Mouse (Mus musculus): ENCODE data around the gene Pnpo. TPM values are rescaled to one million over a fixed set of nuclear protein-coding genes. Genes with fewer than 3 reads are reported as not detected.

Gene Pnpo
- polyA plus RNA-seq, 1 experiment: 57.0 TPM

GRCm38 (mm10) chr11:96982859-96983258 lies 39.1 kb upstream of the Pnpo start, which contains the start of gene Sp2:
Gene Sp2, minus strand, starts transcription at chr11:96982959.
- TF ChIP-seq CTCF (IDR thresholded peaks at IDR 0.05; ENCODE audit: extremely low read depth, insufficient read depth, insufficient read length, insufficient replicate concordance): no peak
- TF ChIP-seq POLR2A (IDR thresholded peaks at IDR 0.05; ENCODE audit: low read depth, low read length): no peak
- Histone ChIP-seq H3K4me3 (ENCODE audit: extremely low read depth, insufficient read depth, insufficient read length) (no peak within 1 kb of the TSS), H3K27ac (ENCODE audit: insufficient read depth, low read length) (no peak within 1 kb of the TSS), H3K27me3 (ENCODE audit: control insufficient read depth, insufficient read depth, low read length) (no peaks in the 10 kb centered on the region), H3K4me1 (ENCODE audit: control insufficient read depth, insufficient read depth, insufficient read length) (peaks cover 8% of the 10 kb centered on the region; the same call in 1 of the 2 replicates), H3K36me3 (ENCODE audit: control insufficient read depth, insufficient read depth, low read length) (no peaks in the 10 kb centered on the region)
- 81% methylated on average over 7 of the region's 7 CpGs for whole genome bisulfite sequencing
- DNase-seq (ENCODE audit: low read depth in 1 of 2, low spot score in 2 of 2): no peak

DNA sequence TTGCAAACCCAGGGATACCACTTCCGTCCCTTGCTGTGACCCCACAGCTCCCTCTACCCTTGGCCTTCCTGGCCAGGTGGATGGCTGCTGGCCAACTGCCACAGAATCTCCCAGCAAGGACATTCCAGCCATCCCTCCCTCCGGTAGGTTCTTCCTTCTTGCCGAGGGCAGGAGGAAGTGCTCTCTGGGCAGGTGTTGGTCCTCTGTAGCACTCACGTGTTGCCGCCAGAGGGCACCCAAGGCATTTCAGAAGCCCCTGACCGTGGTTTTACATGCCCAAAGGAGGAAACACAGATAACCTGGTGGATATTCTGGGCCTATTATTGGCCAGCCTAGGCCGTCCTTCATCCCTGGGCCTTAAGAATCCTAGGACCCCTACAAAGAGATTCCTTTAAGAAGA lies 38.6 kb upstream of the Pnpo start:
- TF ChIP-seq CTCF (IDR thresholded peaks at IDR 0.05; ENCODE audit: extremely low read depth, insufficient read depth, insufficient read length, insufficient replicate concordance): peak; percentile 93
- TF ChIP-seq POLR2A (IDR thresholded peaks at IDR 0.05; ENCODE audit: low read depth, low read length): no peak
- H3K4me1 ChIP-seq (ENCODE audit: control insufficient read depth, insufficient read depth, insufficient read length): peaks cover 4% of the 10 kb centered on the region; the same call in 1 of the 2 replicates
- no peak overlapping the region for H3K4me3 ChIP-seq (ENCODE audit: extremely low read depth, insufficient read depth, insufficient read length)
- no peak overlapping the region for H3K27ac ChIP-seq (ENCODE audit: insufficient read depth, low read length)
- no peaks in the 10 kb centered on the region for H3K27me3 ChIP-seq (ENCODE audit: control insufficient read depth, insufficient read depth, low read length)
- peak; percentile 73 to 84 for DNase-seq (ENCODE audit: low read depth in 1 of 2, low spot score in 2 of 2)
- no peaks in the 10 kb centered on the region for H3K36me3 ChIP-seq (ENCODE audit: control insufficient read depth, insufficient read depth, low read length)
- 3% methylated on average over 7 of the region's 7 CpGs for WGBS

DNA sequence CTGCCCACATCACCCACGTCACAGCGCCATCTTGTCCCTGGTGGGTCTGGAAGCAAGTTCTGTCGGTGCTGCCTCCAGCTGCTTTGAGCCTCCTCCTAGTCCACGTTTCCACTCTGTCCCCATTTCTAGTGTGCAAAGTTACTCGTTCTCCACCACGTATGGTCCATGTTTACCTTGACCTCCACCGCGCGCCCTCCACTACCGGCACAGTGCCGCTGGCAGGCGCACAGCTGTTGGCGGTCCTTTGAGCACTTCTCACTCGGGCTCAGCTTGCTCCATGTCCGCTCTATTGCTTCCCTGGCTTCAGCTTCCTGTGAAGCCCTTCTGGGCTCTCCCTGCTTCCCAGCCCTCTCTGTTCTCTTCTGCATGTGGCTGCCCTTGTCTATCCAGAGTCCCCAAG lies 37.7 kb upstream of the Pnpo start:
- no peak for DNase-seq (ENCODE audit: low read depth in 1 of 2, low spot score in 2 of 2)
- H3K27ac ChIP-seq (ENCODE audit: insufficient read depth, low read length): no peak overlapping the region
- H3K4me1 ChIP-seq (ENCODE audit: control insufficient read depth, insufficient read depth, insufficient read length): no peaks in the 10 kb centered on the region; the same call in 1 of the 2 replicates
- 91% methylated on average over 15 of the region's 15 CpGs for WGBS
- TF ChIP-seq CTCF (IDR thresholded peaks at IDR 0.05; ENCODE audit: extremely low read depth, insufficient read depth, insufficient read length, insufficient replicate concordance) (no peak), POLR2A (IDR thresholded peaks at IDR 0.05; ENCODE audit: low read depth, low read length) (no peak)
- no peaks in the 10 kb centered on the region for H3K36me3 ChIP-seq (ENCODE audit: control insufficient read depth, insufficient read depth, low read length)
- H3K4me3 ChIP-seq (ENCODE audit: extremely low read depth, insufficient read depth, insufficient read length): no peak overlapping the region
- H3K27me3 ChIP-seq (ENCODE audit: control insufficient read depth, insufficient read depth, low read length): no peaks in the 10 kb centered on the region

GRCm38 (mm10) chr11:96980021-96980420 lies 36.2 kb upstream of the Pnpo start:
- DNase-seq (ENCODE audit: low read depth in 1 of 2, low spot score in 2 of 2): no peak
- no peaks in the 10 kb centered on the region; the same call in 1 of the 2 replicates for H3K4me1 ChIP-seq (ENCODE audit: control insufficient read depth, insufficient read depth, insufficient read length)
- no peaks in the 10 kb centered on the region for H3K27me3 ChIP-seq (ENCODE audit: control insufficient read depth, insufficient read depth, low read length)
- no peak overlapping the region for H3K27ac ChIP-seq (ENCODE audit: insufficient read depth, low read length)
- no peaks in the 10 kb centered on the region for H3K36me3 ChIP-seq (ENCODE audit: control insufficient read depth, insufficient read depth, low read length)
- no peak overlapping the region for H3K4me3 ChIP-seq (ENCODE audit: extremely low read depth, insufficient read depth, insufficient read length)
- 89% methylated on average over 5 of the region's 5 CpGs for WGBS
- no peak for TF ChIP-seq POLR2A (IDR thresholded peaks at IDR 0.05; ENCODE audit: low read depth, low read length)
- no peak for TF ChIP-seq CTCF (IDR thresholded peaks at IDR 0.05; ENCODE audit: extremely low read depth, insufficient read depth, insufficient read length, insufficient replicate concordance)

GRCm38 (mm10) chr11:96979329-96979728 lies 35.5 kb upstream of the Pnpo start:
- Histone ChIP-seq H3K4me3 (ENCODE audit: extremely low read depth, insufficient read depth, insufficient read length) (no peak overlapping the region), H3K4me1 (ENCODE audit: control insufficient read depth, insufficient read depth, insufficient read length) (no peaks in the 10 kb centered on the region; the same call in 1 of the 2 replicates), H3K27ac (ENCODE audit: insufficient read depth, low read length) (no peak overlapping the region), H3K36me3 (ENCODE audit: control insufficient read depth, insufficient read depth, low read length) (no peaks in the 10 kb centered on the region), H3K27me3 (ENCODE audit: control insufficient read depth, insufficient read depth, low read length) (no peaks in the 10 kb centered on the region)
- no peak for DNase-seq (ENCODE audit: low read depth in 1 of 2, low spot score in 2 of 2)
- WGBS: 90% methylated on average over 7 of the region's 7 CpGs
- TF ChIP-seq CTCF (IDR thresholded peaks at IDR 0.05; ENCODE audit: extremely low read depth, insufficient read depth, insufficient read length, insufficient replicate concordance) (no peak), POLR2A (IDR thresholded peaks at IDR 0.05; ENCODE audit: low read depth, low read length) (no peak)

GRCm38 (mm10) chr11:96978401-96979246 lies 34.8 kb upstream of the Pnpo start:
- no peak for DNase-seq (ENCODE audit: low read depth in 1 of 2, low spot score in 2 of 2)
- no peak for TF ChIP-seq POLR2A (IDR thresholded peaks at IDR 0.05; ENCODE audit: low read depth, low read length)
- no peak for TF ChIP-seq CTCF (IDR thresholded peaks at IDR 0.05; ENCODE audit: extremely low read depth, insufficient read depth, insufficient read length, insufficient replicate concordance)
- no peaks in the 10 kb centered on the region; the same call in 1 of the 2 replicates for H3K4me1 ChIP-seq (ENCODE audit: control insufficient read depth, insufficient read depth, insufficient read length)
- H3K36me3 ChIP-seq (ENCODE audit: control insufficient read depth, insufficient read depth, low read length): 0 out of 2 replicates have a peak, but pooled peaks cover under 1% of the 10 kb centered on the region
- 22% methylated on average over 17 of the region's 17 CpGs for WGBS
- no peaks in the 10 kb centered on the region for H3K27me3 ChIP-seq (ENCODE audit: control insufficient read depth, insufficient read depth, low read length)
- peak overlapping the region; percentile 81 for H3K4me3 ChIP-seq (ENCODE audit: extremely low read depth, insufficient read depth, insufficient read length)
- peak overlapping the region; percentile 95 for H3K27ac ChIP-seq (ENCODE audit: insufficient read depth, low read length)

All from spleen, adult 2 months (tissue).